Mouse (Mus musculus) kidney, embryonic 15.5 days (tissue): ENCODE measurements around the gene Gpc4. TPM values are rescaled to one million over a fixed set of nuclear protein-coding genes. Genes with fewer than 3 reads are reported as not detected.

Source experiments
- ATAC-seq: fragments of 200-750 bp; cut with Nextera tagmentation; replicated peaks from 2 replicates; pipeline ENCODE4 v1.8.0; 2017; ENCODE audit warnings: moderate TSS enrichment; ENCODE audit not compliant: low FRiP score
- H3K27ac ChIP-seq: fragments of 300-500 bp; sonication (generic); 2 replicates; pipeline ENCODE4 v1.5.1; 2015; ENCODE audit warnings: mild to moderate bottlenecking, inconsistent platforms
- H3K27me3 ChIP-seq: fragments of 300-500 bp; sonication (generic); 2 replicates; pipeline ENCODE4 v1.6.1; 2015; ENCODE audit warnings: inconsistent platforms
- H3K36me3 ChIP-seq: fragments of 300-500 bp; sonication (generic); 2 replicates; pipeline ENCODE4 v1.6.1; 2015; ENCODE audit warnings: inconsistent platforms
- H3K4me1 ChIP-seq: fragments of 300-500 bp; sonication (generic); 2 replicates; pipeline ENCODE4 v1.6.1; 2015; ENCODE audit warnings: inconsistent platforms
- H3K4me2 ChIP-seq: fragments of 300-500 bp; sonication (generic); 2 replicates; pipeline ENCODE4 v1.6.1; 2015; ENCODE audit warnings: moderate library complexity, mild to moderate bottlenecking, inconsistent platforms
- H3K4me3 ChIP-seq: fragments of 300-500 bp; sonication (generic); replicated peaks from 2 replicates; pipeline ENCODE4 v1.5.1; 2015; ENCODE audit warnings: mild to moderate bottlenecking, inconsistent platforms
- H3K9ac ChIP-seq: fragments of 300-500 bp; sonication (generic); 2 replicates; pipeline ENCODE4 v1.6.1; 2015; ENCODE audit warnings: mild to moderate bottlenecking, inconsistent platforms
- H3K9me3 ChIP-seq: fragments of 300-500 bp; sonication (generic); replicated peaks from 2 replicates; pipeline ENCODE4 v1.6.1; 2016; ENCODE audit warnings: inconsistent platforms
- WGBS: fragments of 180-500 bp; shearing (Covaris S2); methylation state at CpG from one replicate; pipeline ENCODE4 v1.1.7; 2015; ENCODE audit warnings: mixed read lengths; 5-methylcytosine and 5-hydroxymethylcytosine counted together
- polyA plus RNA-seq: library from polyadenylated mRNA; unstranded; fragments of >200 nt; fragmentation: Nextera tagmentation; extraction: Ambion mirVana; gene quantifications from 2 replicates; pipeline ENCODE4 v1.2.1, GENCODE M21; 2015

The Gpc4 gene
- polyA plus RNA-seq, 1 experiment from 2014 or later, result 77.5 TPM

- H3K4me1 ChIP-seq, result 0 out of 2 replicates have a peak, but pooled peaks cover 3% of the 10 kb centered on the region
- ATAC-seq, result no peak
- no peaks in the 10 kb centered on the region for H3K36me3 ChIP-seq
- H3K27me3 ChIP-seq, result peaks cover 20% of the 10 kb centered on the region
- H3K9ac ChIP-seq, result no peak overlapping the region
- peak overlapping the region; percentile 58; the same call in 1 of the 2 replicates for H3K27ac ChIP-seq
- H3K4me2 ChIP-seq, result no peak overlapping the region
- no peaks in the 10 kb centered on the region for H3K9me3 ChIP-seq
- no peak overlapping the region for H3K4me3 ChIP-seq
- WGBS, result 56% methylated on average over 7 of the region's 7 CpGs
Measured at GRCm38 (mm10) chrX:52144491-52144890, 20.6 kb downstream of the Gpc4 start.

GRCm38 (mm10) chrX:52140316-52140715 is 24.7 kb downstream of the Gpc4 start:
- peaks cover 28% of the 10 kb centered on the region for H3K27me3 ChIP-seq
- no peak overlapping the region for H3K4me3 ChIP-seq
- H3K27ac ChIP-seq, result no peak overlapping the region
- no peak overlapping the region for H3K4me2 ChIP-seq
- ATAC-seq, result no peak
- 0 out of 2 replicates have a peak, but pooled peaks cover 3% of the 10 kb centered on the region for H3K4me1 ChIP-seq
- no peak overlapping the region for H3K9ac ChIP-seq
- H3K36me3 ChIP-seq, result no peaks in the 10 kb centered on the region
- H3K9me3 ChIP-seq, result no peaks in the 10 kb centered on the region

- WGBS, result 67% methylated on average over 2 of the region's 2 CpGs
- peaks cover 23% of the 10 kb centered on the region for H3K27me3 ChIP-seq
- no peak overlapping the region for H3K4me2 ChIP-seq
- H3K36me3 ChIP-seq, result no peaks in the 10 kb centered on the region
- no peak overlapping the region for H3K4me3 ChIP-seq
- H3K9ac ChIP-seq, result no peak overlapping the region
- H3K9me3 ChIP-seq, result no peaks in the 10 kb centered on the region
- no peak overlapping the region for H3K27ac ChIP-seq
- no peak for ATAC-seq
- no peaks in the 10 kb centered on the region for H3K4me1 ChIP-seq
Measured at GRCm38 (mm10) chrX:52138461-52139075, 26.5 kb downstream of the Gpc4 start.

- no peaks in the 10 kb centered on the region for H3K4me1 ChIP-seq
- H3K9ac ChIP-seq, result no peak overlapping the region
- no peak overlapping the region for H3K27ac ChIP-seq
- peaks cover 23% of the 10 kb centered on the region for H3K27me3 ChIP-seq
- no peaks in the 10 kb centered on the region for H3K36me3 ChIP-seq
- no peak overlapping the region for H3K4me2 ChIP-seq
- H3K9me3 ChIP-seq, result no peaks in the 10 kb centered on the region
- no peak overlapping the region for H3K4me3 ChIP-seq
- WGBS, result 73% methylated on average over 5 of the region's 5 CpGs
- no peak for ATAC-seq
Measured at GRCm38 (mm10) chrX:52138033-52138432, 27.0 kb downstream of the Gpc4 start.

GRCm38 (mm10) chrX:52136525-52136924 is 28.5 kb downstream of the Gpc4 start:
- WGBS, result 50% methylated on average over 5 of the region's 5 CpGs
- Histone ChIP-seq H3K9me3 (no peaks in the 10 kb centered on the region), H3K4me1 (no peaks in the 10 kb centered on the region), H3K4me3 (no peak overlapping the region), H3K4me2 (no peak overlapping the region), H3K9ac (no peak overlapping the region), H3K36me3 (no peaks in the 10 kb centered on the region), H3K27me3 (peaks cover 21% of the 10 kb centered on the region), H3K27ac (no peak overlapping the region)
- no peak for ATAC-seq

- ATAC-seq, result no peak
- WGBS, result 91% methylated on average over 1 of the region's 1 CpGs
- no peaks in the 10 kb centered on the region for H3K9me3 ChIP-seq
Measured at GRCm38 (mm10) chrX:52129604-52130003, 35.4 kb downstream of the Gpc4 start.

GRCm38 (mm10) chrX:52128794-52129193 is 36.3 kb downstream of the Gpc4 start:
- 74% methylated on average over 4 of the region's 4 CpGs for WGBS

More at GRCm38 (mm10) chrX:52129604-52130003, 35.4 kb downstream of the Gpc4 start:
- Histone ChIP-seq H3K9ac (no peak overlapping the region), H3K4me2 (no peak overlapping the region), H3K36me3 (no peaks in the 10 kb centered on the region), H3K4me3 (no peak overlapping the region), H3K27ac (no peak overlapping the region), H3K27me3 (peaks cover 7% of the 10 kb centered on the region; the same call in 1 of the 2 replicates), H3K4me1 (no peaks in the 10 kb centered on the region)

GRCm38 (mm10) chrX:52113651-52114050 is 51.4 kb downstream of the Gpc4 start:
- no peaks in the 10 kb centered on the region for H3K9me3 ChIP-seq
- no peak overlapping the region for H3K4me3 ChIP-seq
- ATAC-seq, result no peak
- WGBS, result 90% methylated on average over 5 of the region's 5 CpGs
- no peaks in the 10 kb centered on the region for H3K36me3 ChIP-seq
- H3K27ac ChIP-seq, result no peak overlapping the region
- H3K4me2 ChIP-seq, result no peak overlapping the region
- H3K4me1 ChIP-seq, result no peaks in the 10 kb centered on the region
- H3K27me3 ChIP-seq, result peaks cover 18% of the 10 kb centered on the region
- no peak overlapping the region for H3K9ac ChIP-seq

More at GRCm38 (mm10) chrX:52128794-52129193, 36.3 kb downstream of the Gpc4 start:
- no peaks in the 10 kb centered on the region for H3K9me3 ChIP-seq
- no peaks in the 10 kb centered on the region for H3K36me3 ChIP-seq
- no peak for ATAC-seq
- H3K4me2 ChIP-seq, result no peak overlapping the region
- H3K4me1 ChIP-seq, result no peaks in the 10 kb centered on the region
- no peak overlapping the region for H3K27ac ChIP-seq
- peaks cover 11% of the 10 kb centered on the region; the same call in 1 of the 2 replicates for H3K27me3 ChIP-seq
- H3K4me3 ChIP-seq, result no peak overlapping the region
- H3K9ac ChIP-seq, result no peak overlapping the region

- Histone ChIP-seq H3K9ac (no peak overlapping the region), H3K4me2 (no peak overlapping the region), H3K27me3 (peaks cover 10% of the 10 kb centered on the region; the same call in 1 of the 2 replicates), H3K36me3 (no peaks in the 10 kb centered on the region), H3K4me1 (no peaks in the 10 kb centered on the region), H3K27ac (peak overlapping the region; percentile 22; the same call in 1 of the 2 replicates), H3K4me3 (no peak overlapping the region), H3K9me3 (no peaks in the 10 kb centered on the region)
- no peak for ATAC-seq
- WGBS, result 23% methylated on average over 2 of the region's 2 CpGs
Measured at GRCm38 (mm10) chrX:52109663-52110062, 55.4 kb downstream of the Gpc4 start.

- no peak overlapping the region for H3K9ac ChIP-seq
- no peaks in the 10 kb centered on the region for H3K36me3 ChIP-seq
- no peak overlapping the region for H3K4me3 ChIP-seq
- no peak overlapping the region for H3K27ac ChIP-seq
- WGBS, result 86% methylated on average over 1 of the region's 1 CpGs
- peaks cover 10% of the 10 kb centered on the region; the same call in 1 of the 2 replicates for H3K27me3 ChIP-seq
- no peak overlapping the region for H3K4me2 ChIP-seq
- no peak for ATAC-seq
- H3K4me1 ChIP-seq, result no peaks in the 10 kb centered on the region
- no peaks in the 10 kb centered on the region for H3K9me3 ChIP-seq
Measured at GRCm38 (mm10) chrX:52108966-52109365, 56.1 kb downstream of the Gpc4 start.

GRCm38 (mm10) chrX:52103771-52104170 is 61.3 kb downstream of the Gpc4 start:
- Histone ChIP-seq H3K9me3 (no peaks in the 10 kb centered on the region), H3K4me1 (no peaks in the 10 kb centered on the region), H3K9ac (no peak overlapping the region), H3K36me3 (no peaks in the 10 kb centered on the region), H3K27ac (no peak overlapping the region), H3K4me3 (no peak overlapping the region), H3K27me3 (no peaks in the 10 kb centered on the region), H3K4me2 (no peak overlapping the region)
- ATAC-seq, result no peak
- 87% methylated on average over 1 of the region's 1 CpGs for WGBS

- WGBS, result 83% methylated on average over 1 of the region's 1 CpGs
- Histone ChIP-seq H3K27me3 (no peaks in the 10 kb centered on the region), H3K4me1 (no peaks in the 10 kb centered on the region), H3K4me2 (no peak overlapping the region), H3K36me3 (no peaks in the 10 kb centered on the region), H3K27ac (no peak overlapping the region), H3K4me3 (no peak overlapping the region), H3K9ac (no peak overlapping the region), H3K9me3 (no peaks in the 10 kb centered on the region)
- ATAC-seq, result no peak
Measured at GRCm38 (mm10) chrX:52101940-52102339, 63.1 kb downstream of the Gpc4 start.

GRCm38 (mm10) chrX:52101445-52101844 is 63.6 kb downstream of the Gpc4 start:
- H3K36me3 ChIP-seq, result no peaks in the 10 kb centered on the region

More at GRCm38 (mm10) chrX:52101445-52101844, 63.6 kb downstream of the Gpc4 start:
- Histone ChIP-seq H3K4me3 (no peak overlapping the region), H3K27ac (no peak overlapping the region), H3K9me3 (no peaks in the 10 kb centered on the region), H3K4me2 (no peak overlapping the region), H3K9ac (no peak overlapping the region), H3K4me1 (no peaks in the 10 kb centered on the region), H3K27me3 (no peaks in the 10 kb centered on the region)
- no peak for ATAC-seq
- WGBS, result 75% methylated on average over 6 of the region's 6 CpGs
